Mouse (Mus musculus): ENCODE results near the gene Hoxd12.

The Hoxd12 gene

GRCm38 (mm10) chr2:74674881-74675665 is at the start of gene Hoxd12:
TSS of gene Hoxd12 (plus strand) at chr2:74675013.
- in situ Hi-C loops (cut with MboI, MseI), result loop anchor here (25.0 kb wide), 3 partner anchors 713 to 1088 kb away; partner anchors contain the start of gene Chrna1

DNA sequence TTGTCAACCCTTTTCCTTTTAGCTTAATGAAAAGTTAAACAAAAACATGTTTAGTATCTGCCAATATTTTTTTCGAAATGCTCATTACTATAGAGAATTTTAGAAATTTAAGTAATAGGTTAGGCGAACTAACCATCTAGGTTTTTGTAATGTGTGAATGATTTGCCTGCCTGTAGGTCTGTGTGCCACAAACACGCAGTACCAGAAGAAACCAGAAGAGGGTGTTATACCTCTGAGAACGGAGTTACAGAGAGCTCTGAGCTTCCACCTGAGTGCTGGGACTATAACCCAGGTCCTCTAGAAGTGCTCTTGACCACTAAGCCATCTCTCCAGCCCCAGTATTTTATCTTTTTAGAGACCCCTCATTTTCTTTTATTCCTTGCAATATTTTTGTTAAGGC is 39.4 kb upstream of the Hoxd12 start:
- in situ Hi-C loops (cut with MboI, MseI), result no loop called here

GRCm38 (mm10) chr2:74642431-74642830 is 32.4 kb upstream of the Hoxd12 start:
- in situ Hi-C loops (cut with MboI, MseI), result no loop called here

DNA sequence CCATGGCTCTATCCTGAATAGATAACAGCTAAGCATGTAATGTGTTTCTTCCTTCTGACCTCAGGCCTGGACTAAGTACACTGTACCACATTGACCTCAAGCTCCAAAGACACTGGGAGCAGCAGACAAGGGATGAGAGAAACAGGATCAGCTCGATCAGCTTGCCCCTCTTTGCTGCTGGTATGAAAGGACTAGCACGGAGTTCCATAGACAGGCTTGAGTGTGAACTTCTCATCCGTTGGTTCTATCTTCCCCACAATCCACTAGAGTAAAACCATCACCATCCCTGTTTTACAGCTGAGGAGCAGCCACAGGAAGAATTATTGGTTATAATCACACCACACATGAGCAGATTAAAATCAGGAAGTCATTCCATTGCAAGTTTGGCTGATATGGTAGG is 29.2 kb upstream of the Hoxd12 start:
- in situ Hi-C loops (cut with MboI, MseI), result no loop called here

GRCm38 (mm10) chr2:74647082-74647864 is 27.5 kb upstream of the Hoxd12 start:
- in situ Hi-C loops (cut with MboI, MseI), result no loop called here

- in situ Hi-C loops (cut with MboI, MseI), result loop anchor here (25.0 kb wide), 2 partner anchors 691 to 1066 kb away; partner anchors contain the start of gene Chrna1
Observed at GRCm38 (mm10) chr2:74652996-74653340, 21.8 kb upstream of the Hoxd12 start.

GRCm38 (mm10) chr2:74653781-74654535 is 20.9 kb upstream of the Hoxd12 start:
- in situ Hi-C loops (cut with MboI, MseI), result loop anchor here (25.0 kb wide), 2 partner anchors 692 to 1067 kb away; partner anchors contain the start of gene Chrna1

DNA sequence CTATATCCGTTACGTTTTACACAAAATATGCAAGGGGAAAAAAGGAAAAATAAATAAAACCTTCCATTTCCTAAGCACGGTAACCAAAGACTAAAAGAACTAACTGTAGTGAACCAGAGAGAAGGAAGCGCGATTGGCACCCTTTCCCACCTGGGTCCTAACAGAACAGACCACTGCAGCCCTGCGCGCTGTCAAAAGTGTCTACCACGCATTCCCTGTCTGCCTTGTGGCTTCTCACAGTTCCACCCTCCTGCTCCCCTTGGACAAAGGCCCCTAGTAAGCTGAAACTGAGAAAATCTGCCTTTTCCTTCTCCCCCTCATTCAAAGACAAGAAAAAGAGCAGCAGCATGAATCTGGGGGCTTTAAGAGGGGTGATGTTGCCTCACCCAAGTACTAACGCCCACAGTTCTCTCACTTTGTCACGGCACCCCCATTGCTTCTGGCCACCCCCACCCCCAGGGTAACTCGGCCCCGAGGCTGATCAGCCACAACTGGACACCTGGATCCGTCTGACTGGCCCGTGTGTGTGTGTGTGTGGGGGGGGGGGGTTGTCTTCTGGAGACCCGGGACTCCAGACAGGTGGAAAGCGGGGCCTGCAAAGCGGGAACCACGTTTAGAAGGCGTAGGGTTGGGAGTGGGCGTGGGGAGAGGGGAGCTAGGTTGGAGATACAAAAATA is 19.9 kb upstream of the Hoxd12 start:
- in situ Hi-C loops (cut with MboI, MseI), result loop anchor here (5.0 to 25.0 kb wide), 3 partner anchors 588 to 1068 kb away; partner anchors contain the start of gene Chrna1

GRCm38 (mm10) chr2:74655420-74655781 is 19.4 kb upstream of the Hoxd12 start:
- in situ Hi-C loops (cut with MboI, MseI), result loop anchor here (5.0 to 25.0 kb wide), 3 partner anchors 588 to 1068 kb away; partner anchors contain the start of gene Chrna1

DNA sequence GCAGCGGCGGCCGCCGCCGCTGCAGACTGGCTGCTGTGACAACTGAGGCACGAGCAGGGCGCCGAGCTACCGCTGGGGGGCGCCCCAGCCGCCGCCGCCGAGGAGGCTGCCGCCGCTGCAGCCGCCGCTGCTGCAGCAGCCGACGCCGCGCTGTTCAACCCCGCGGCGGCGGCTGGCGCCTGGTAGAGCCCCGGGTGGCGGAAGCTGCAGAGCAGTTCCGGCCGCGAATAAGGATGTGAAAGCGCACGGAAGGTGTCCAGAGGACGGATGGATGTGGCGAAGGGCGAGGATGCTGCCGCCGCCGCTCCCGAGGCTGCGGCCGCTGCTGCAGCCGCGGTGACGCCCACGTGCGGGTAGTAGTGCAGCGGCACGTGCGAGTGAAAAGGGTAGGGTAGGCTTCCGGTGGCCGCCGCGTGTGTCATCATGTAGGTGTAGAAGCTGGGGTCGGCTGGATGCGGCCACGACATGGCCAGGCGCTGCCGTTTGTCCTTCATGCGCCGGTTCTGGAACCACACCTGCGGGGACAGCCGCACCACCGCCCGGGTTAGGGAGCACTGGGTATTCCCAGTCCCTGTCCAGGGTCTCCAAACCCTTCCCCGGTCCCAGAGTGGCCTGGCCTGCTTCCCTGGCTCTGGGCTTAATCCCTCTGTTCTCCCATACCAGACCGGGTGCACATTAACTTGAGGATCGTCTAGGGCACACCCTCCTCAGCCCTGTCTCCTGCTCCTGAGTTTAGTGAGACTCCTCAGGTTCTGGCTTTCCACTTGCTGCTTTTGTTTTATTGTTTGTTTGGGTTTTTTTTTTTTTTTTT is 18.8 kb upstream of the Hoxd12 start:
- in situ Hi-C loops (cut with MboI, MseI), result loop anchor here (5.0 to 25.0 kb wide), 3 partner anchors 589 to 1069 kb away; partner anchors contain the start of gene Chrna1

GRCm38 (mm10) chr2:74656632-74657021 is 18.2 kb upstream of the Hoxd12 start:
- in situ Hi-C loops (cut with MboI, MseI), result loop anchor here (5.0 to 25.0 kb wide), 3 partner anchors 589 to 1069 kb away; partner anchors contain the start of gene Chrna1

GRCm38 (mm10) chr2:74657251-74658023 is 17.4 kb upstream of the Hoxd12 start:
- in situ Hi-C loops (cut with MboI, MseI), result loop anchor here (5.0 to 25.0 kb wide), 3 partner anchors 590 to 1070 kb away; partner anchors contain the start of gene Chrna1

GRCm38 (mm10) chr2:74658024-74658666 is 16.7 kb upstream of the Hoxd12 start:
- in situ Hi-C loops (cut with MboI, MseI), result loop anchor here (5.0 to 25.0 kb wide), 3 partner anchors 591 to 1071 kb away; partner anchors contain the start of gene Chrna1

- in situ Hi-C loops (cut with MboI, MseI), result loop anchor here (5.0 to 25.0 kb wide), 3 partner anchors 592 to 1072 kb away; partner anchors contain the start of gene Chrna1
Observed at GRCm38 (mm10) chr2:74658667-74659371, 16.0 kb upstream of the Hoxd12 start.

- in situ Hi-C loops (cut with MboI, MseI), result loop anchor here (5.0 to 25.0 kb wide), 4 partner anchors 365 to 1072 kb away; partner anchors contain the start of gene Chrna1
Observed at GRCm38 (mm10) chr2:74659507-74660005, 15.3 kb upstream of the Hoxd12 start, which contains the start of gene Evx2. TSS of gene Evx2 (minus strand) at chr2:74659557.

DNA sequence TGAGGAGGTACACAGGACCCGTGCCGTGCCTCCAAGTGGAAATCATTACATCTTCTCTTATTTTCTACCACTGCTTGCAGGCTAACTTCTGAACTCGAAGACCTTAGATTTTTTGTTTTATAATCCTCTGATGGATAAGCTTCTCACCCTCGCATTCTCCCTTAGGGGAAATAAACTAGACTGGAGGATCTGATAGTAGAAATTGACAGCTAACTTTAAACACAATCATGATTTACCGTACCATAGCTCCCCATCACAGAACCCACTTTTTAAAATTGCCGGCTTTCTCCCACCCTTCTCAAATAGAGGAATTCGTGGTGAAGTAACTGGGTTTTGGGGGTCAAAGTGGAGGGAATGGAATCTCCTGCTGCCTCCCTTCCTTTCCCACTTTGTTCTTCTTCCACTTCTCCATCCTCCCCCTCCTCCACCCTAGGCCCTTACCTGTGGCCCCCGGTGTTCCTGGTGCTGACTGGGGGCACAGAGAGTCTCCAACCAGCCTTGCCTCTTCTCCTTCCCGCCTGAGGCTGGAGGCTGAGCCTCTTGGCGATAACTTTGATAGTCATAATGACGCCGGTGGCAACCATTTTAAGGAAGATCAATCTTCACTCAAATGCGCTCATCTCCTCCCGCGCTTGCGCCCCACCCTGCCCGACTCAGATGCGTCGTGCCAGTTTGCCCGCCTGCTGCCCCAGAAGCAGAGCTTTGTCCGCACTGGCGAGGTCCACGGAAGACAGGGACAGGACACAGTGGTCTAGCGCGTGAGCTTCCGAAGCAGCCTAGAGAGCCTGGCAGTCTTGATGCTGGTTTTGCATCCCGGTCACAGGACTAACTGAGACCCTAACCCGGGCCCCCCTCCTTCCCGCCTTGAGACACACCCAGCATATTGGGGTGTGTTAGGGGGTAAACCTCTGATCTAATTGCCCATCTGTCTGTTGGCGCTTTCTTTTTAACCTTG is 14.1 kb upstream of the Hoxd12 start:
- in situ Hi-C loops (cut with MboI, MseI), result loop anchor here (10.0 to 25.0 kb wide), 3 partner anchors 366 to 1073 kb away; partner anchors contain the start of gene Chrna1

All from regulatory T cell (primary cell).